Mouse (Mus musculus): ENCODE measurements around the gene Mecr. TPM values are rescaled to one million over a fixed set of nuclear protein-coding genes. Genes with fewer than 3 reads are reported as not detected.

Mecr gene
- total RNA-seq, 2 experiments from 2014 or later, result 28.2 TPM

DNA sequence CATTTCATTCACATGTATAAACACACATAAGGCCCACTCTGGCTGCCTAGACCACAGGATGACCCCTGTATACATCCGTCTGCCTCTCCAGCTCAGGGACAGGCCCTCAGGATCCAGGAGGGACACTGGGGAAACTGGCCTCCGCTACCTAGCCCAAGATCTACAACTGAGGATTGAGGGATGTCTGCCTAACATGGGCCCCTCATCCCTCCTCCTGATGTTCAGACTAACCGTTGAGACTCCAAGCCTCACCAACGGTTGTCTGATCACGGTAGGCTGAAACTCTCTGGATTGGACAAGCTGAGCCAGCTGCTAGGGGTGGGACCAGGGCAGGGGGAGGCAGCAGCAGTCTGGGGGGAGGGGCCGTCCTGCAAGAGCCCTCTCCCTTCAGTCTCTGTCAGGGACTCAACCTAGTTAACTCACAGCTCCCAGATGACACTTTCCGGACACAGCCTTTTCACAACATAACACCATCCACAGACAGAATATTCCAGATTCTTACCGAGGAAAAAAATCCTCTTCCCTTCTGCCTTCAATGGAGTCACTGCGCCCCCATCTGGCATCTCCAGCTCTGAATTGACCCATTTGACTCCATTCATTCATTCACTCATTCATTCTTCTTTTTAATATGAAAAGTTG lies 9.2 kb upstream of the Mecr start:
- DNase-seq, result peak in 1 of 2 experiments; percentile 23
- intact Hi-C loops (cut with DNase I), result loop anchor here (10.0 kb wide), 1 partner anchor 469 kb away; no protein-coding TSS in a partner anchor

GRCm38 (mm10) chr4:131836351-131836881 lies 6.9 kb upstream of the Mecr start:
- DNase-seq, result peak; percentile 40 to 53
- intact Hi-C loops (cut with DNase I), result loop anchor here (5.0 to 10.0 kb wide), 2 partner anchors 404 to 472 kb away; no protein-coding TSS in a partner anchor

DNA sequence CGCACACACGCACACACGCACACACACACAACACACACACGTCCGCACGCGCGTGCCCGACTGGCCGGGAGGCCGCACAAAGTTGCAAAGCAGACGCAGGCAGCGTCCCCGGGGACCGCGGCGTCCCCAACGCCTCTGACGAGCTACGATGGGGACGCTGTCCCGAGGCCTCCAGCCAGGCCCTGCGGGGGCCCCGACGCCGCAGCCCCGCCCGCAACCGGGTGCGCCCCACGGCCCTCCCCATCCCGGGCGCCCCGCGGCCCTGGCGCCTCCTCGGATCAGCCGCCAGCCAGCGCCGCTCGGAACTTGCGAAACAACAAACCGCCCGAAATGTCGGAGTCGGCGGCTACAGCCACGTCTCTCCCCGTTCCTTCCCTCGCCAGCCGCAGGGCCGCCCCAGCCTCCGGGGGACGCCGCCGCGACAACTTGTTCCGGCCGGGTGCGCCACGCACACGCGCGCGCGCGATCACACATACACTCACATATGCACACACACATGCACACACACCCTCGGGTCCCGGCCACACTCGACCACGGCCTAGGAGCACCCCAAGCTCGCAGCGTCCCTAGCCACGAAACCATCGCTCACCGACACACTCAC lies 6.3 kb upstream of the Mecr start:
- intact Hi-C loops (cut with DNase I), result loop anchor here (5.0 to 10.0 kb wide), 2 partner anchors 405 to 472 kb away; no protein-coding TSS in a partner anchor
- DNase-seq, result peak; percentile 51 to 64

DNA sequence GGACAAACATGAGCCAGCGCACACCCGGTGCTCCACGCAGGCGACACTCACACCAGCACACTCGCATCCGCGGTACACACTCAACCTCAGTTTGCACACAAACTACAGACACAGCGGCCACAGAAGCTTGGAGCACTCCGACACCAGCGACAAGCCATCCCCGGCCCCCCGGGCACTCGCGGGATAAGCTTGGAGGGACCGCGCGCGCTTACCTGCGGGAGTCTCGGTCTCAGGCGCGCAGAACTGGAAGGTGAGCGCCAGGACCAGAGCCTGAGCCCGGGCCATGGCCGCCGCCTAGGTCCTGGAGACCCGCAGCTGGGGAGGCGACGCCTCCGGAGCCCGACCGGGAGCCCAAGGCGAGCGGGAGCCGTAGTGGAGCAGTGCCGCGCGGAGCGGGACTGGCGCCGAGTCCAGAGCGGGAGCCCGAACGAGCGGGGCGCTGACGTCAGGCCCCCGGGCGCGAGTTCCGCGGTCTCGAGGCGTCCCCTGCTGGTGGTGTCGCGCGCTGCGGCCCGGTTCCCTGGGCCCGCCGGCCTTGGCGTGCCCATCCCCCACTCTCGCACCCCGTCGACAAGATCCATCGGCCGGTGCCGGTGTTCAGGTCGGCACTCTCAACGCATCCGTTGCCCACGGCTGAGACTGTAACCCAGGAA lies 5.3 kb upstream of the Mecr start, which contains the start of gene Ptpru:
Gene Ptpru, minus strand, starts transcription at position 417 of the 653 bp plus-strand sequence.
- intact Hi-C loops (cut with DNase I), result loop anchor here (1.0 to 10.0 kb wide), 6 partner anchors 54 to 878 kb away; no protein-coding TSS in a partner anchor
- DNase-seq, result peak; percentile 97 to 99

- intact Hi-C loops (cut with DNase I), result no loop called here
- DNase-seq, result no peak
Measured at GRCm38 (mm10) chr4:131845991-131846778, 2.9 kb downstream of the Mecr start.

- DNase-seq, result no peak
- intact Hi-C loops (cut with DNase I), result no loop called here
Measured at GRCm38 (mm10) chr4:131848082-131848481, 4.8 kb downstream of the Mecr start.

DNA sequence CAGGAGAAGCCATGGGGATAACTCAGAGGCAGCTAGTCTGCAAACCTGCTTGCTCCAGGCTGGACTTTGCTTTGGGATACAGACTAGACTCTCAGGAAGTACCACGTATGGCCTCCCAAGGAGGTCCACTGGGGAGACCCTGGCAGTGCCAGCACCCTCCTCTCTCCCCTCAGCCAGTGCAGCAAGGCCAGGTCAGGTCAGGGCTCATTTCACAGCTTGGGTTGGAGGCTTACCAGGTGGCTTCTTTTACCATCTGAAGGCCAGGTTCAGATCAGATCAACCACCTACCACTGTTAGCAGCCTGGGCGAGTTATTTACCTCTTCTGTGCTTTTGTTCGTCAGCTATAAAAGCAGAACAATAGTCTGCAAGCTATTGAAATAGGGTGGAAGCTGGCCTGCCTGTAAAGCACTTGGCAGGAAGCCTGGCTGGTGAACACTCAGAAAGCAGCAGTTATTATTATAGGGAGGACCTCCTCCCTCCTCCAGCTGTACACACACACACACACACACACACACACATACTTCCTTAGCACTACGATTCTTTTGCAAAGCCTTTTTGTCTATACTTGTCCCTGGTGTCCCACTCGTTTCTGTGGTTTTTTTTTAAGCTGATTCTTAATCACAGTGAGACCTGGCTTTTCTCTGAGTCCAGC lies 6.8 kb downstream of the Mecr start:
- peak; percentile 45 to 53 for DNase-seq
- intact Hi-C loops (cut with DNase I), result no loop called here

DNA sequence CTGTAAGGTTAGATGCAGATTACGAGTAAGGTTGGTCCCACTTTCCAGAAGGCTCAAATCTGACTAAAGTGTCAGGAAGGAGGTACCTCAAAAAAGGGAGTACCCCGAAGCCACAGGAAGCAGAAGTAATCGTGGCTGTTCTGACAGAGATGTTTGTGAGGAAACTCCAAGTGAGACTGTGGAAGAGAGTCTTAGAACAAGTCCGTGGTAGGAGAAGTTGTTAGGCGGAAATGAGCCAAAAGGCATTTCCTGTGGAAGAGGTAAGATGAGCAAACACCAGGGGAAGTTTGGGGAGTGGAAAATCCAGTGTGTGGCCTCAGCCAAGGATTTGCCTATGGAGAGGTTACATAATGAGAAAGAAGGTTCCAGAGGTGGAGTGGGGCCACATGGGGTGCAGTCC lies 11.7 kb downstream of the Mecr start:
- intact Hi-C loops (cut with DNase I), result no loop called here
- DNase-seq, result no peak

DNA sequence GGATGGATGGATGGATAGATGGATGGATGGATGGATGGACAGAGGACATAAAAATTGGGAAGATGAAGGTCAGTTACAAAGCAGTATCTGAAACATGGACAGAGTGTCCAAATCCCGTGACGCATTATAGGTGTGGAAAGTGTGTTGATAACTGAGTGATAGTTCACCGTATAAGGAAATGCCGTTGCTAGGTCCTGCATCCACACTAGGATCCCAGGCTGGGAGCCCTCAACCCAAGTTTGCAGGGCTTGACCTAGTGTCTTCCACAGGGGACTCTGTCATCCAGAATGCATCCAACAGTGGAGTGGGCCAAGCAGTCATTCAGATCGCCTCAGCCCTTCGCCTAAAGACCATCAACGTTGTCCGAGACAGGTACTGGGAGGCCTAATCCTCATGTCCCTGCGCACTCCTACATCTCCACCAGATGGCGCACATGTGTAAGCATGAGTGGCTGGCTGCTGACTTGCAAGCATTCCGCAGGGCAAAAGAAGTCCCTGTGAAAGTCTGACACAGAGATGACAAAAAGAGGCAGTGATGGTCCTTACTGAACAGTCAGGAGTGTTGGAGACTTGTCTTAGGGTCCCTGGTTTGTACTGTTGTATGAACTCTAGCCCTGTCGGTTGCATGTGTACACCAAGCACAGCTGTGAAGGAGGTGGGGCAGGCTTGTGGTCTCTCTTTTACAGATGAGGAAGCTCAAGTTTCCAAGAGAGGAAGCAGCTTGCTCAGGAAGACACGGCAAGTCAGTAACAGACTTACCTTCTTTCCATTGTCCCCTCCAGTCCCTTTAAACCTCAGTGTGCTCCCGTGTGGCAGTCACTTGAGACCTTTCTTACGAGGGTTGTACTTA lies 17.4 kb downstream of the Mecr start:
- peak; percentile 83 to 84 for DNase-seq
- intact Hi-C loops (cut with DNase I), result loop anchor here (1.0 to 10.0 kb wide), 5 partner anchors 56 to 314 kb away; no protein-coding TSS in a partner anchor

GRCm38 (mm10) chr4:131861341-131861739 lies 18.1 kb downstream of the Mecr start:
- no peak for DNase-seq
- intact Hi-C loops (cut with DNase I), result loop anchor here (2.0 to 10.0 kb wide), 3 partner anchors 107 to 313 kb away; no protein-coding TSS in a partner anchor

DNA sequence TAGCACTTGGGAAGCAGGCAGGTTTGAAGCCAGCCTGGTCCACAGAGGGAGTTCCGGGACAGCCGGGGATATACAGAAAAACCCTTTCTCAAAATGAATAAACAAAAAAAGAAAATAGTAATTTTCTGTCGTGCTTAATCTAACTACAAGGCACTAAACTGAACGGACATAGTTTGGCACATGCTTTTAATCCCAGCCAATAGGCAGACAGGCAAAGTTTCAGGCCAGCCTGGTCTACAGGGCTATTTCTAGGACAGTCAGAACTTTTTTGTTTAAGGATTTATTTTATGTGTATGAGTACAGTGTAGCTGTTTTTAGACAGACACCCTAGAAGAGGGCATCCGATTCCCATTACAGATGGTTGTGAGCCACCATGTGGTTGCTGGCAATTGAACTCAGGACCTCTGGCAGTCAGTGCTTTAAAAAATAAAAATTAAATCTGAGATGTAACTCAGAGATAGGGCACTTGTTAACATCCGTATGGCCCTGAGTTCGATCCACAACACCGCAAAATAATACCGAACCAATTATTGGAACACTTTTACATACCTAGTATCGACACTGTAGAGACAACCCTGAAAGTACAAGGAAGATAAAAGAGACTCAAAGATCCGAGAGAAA lies 29.5 kb downstream of the Mecr start:
- intact Hi-C loops (cut with DNase I), result loop anchor here (5.0 kb wide), 1 partner anchor 40 kb away; no protein-coding TSS in a partner anchor
- DNase-seq, result no peak

- peak; percentile 90 to 92 for DNase-seq
- intact Hi-C loops (cut with DNase I), result loop anchor here (5.0 kb wide), 1 partner anchor 39 kb away; no protein-coding TSS in a partner anchor
Measured at GRCm38 (mm10) chr4:131873293-131874168, 30.3 kb downstream of the Mecr start, which contains the start of gene Srsf4. Gene Srsf4 (plus strand): TSS chr4:131873617.

GRCm38 (mm10) chr4:131874169-131874536 lies 30.9 kb downstream of the Mecr start:
- no peak for DNase-seq
- intact Hi-C loops (cut with DNase I), result loop anchor here (5.0 kb wide), 1 partner anchor 38 kb away; no protein-coding TSS in a partner anchor

DNA sequence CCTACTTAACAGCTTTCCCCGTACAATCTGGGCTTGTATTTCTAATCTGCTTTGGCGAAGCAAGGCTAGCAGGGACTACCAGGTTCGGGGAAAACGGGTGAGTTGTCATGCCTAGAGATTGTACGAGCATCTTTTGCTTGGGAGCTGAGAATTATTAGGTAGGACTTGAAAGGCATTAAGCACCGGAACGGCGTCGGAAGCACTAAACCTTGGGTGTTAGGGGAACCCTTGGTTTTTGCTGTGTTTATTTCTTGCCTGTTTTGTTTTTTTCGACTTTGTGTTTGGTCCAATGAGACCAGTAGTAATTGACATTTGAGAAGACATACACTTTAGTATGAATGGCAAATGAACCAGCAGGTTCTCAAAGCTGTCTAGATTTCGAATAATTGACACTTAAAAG lies 31.3 kb downstream of the Mecr start:
- no peak for DNase-seq
- intact Hi-C loops (cut with DNase I), result loop anchor here (5.0 kb wide), 1 partner anchor 38 kb away; no protein-coding TSS in a partner anchor

DNA sequence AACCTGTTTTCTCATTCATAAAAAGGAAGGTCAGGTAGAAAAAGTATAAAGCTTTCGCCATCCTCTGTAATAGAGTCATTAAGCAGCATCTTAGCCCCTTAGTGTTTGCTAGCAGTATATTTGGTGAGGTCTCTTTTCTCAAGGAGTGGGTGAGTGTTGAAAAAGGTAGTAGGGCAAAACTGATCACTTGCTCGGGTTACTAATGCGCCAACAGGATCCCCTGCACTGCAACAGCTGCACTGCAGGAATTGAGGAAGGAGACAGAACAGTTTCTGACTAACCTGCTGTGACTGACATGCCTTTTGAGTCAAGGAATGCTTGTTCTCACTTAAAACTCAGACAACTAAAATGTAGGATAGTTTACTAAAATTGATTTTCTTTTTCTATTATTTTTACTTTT lies 32.0 kb downstream of the Mecr start:
- intact Hi-C loops (cut with DNase I), result no loop called here
- DNase-seq, result no peak

DNA sequence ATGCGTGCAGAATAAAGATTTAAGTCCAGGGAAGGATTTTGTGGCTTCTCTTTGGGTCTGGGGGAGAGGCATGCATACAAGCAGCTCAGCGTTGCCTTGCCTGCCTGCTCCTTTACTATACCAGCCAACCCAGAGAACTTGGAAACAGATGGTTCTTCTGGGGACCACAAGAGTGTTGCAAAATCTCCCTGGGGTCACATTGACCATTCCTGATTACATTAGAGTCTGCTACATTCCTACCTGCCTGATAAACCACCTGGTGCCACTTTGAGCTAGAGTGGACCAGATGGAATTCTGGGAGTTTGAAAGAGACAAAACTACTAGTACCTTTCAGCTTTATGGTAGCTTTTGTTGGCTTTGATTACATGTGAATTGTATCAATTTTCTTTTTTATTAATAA lies 33.6 kb downstream of the Mecr start:
- no peak for DNase-seq
- intact Hi-C loops (cut with DNase I), result no loop called here

GRCm38 (mm10) chr4:131879692-131880091 lies 36.4 kb downstream of the Mecr start:
- intact Hi-C loops (cut with DNase I), result no loop called here
- no peak for DNase-seq

Measured in heart, postnatal 36 days (tissue).